Mouse (Mus musculus): Measurements from ENCODE around the gene Snx8.
"Not testable (repeated sequence)": the region's sequence is repeated elsewhere in the genome, so short reads cannot be mapped to it uniquely, and the experiment has no call there.

Snx8 gene

DNA sequence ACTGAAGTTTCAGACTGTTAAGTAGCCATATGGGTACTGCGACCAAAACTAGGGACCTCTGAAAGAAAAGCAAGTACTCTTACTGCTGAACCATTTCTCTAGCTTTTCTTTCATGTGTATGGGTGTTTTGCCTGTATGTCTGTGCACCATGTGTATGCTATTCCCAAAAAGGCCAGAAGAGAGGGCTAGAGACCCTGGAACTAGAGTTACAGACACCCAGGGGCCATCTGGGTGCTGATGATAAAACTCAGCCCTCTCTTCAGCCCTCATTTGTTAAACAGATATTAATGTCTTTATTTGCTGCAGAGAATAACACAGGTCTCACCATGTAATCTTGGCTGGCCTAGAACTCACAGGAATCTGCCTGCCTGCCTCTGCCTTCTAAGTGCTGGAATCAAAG, 4.6 kb downstream of the Snx8 start:
- no peak for DNase-seq (ENCODE audit: low spot score in 2 of 2)

DNA sequence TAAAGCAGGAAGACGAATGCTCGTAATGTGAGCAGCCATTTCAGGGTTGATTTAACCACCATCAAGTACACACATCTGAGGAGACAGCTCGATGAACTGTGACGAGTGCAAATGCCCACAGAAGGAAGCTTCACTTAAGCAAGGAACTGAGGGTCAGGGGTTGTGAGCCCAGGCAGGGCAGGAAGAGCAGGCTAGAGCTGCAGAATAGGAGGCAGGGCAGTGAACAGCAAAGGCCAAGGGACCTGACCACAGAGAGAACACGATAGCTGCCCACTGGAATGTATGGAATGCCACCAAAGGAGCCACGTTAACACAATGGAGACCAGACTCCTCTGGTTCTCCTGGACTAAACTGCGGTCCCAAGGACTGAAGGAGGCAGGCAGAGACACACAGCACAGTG, 5.5 kb downstream of the Snx8 start:
- DNase-seq (ENCODE audit: low spot score in 2 of 2): peak in 1 of 2 experiments; percentile 43

DNA sequence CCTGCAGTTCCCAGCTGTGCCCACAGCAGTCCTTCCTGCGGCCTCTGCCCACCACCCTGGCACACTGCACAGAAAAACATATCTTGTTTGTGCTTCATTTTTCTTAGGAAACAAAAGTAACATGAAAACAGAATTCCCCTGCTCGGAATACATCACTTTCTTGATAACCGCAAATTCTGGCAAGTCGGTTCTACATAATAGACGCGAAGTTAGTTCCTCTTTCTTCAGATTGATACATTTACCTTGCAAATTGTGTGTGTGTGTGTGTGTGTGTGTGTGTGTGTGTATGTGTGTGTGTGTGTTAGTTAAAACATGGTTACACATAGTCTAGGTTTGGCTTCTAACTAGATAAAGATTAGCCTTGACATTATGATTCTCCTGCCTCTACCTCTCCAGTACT, 6.4 kb downstream of the Snx8 start:
- DNase-seq (ENCODE audit: low spot score in 2 of 2): peak in 1 of 2 experiments; percentile 53

DNA sequence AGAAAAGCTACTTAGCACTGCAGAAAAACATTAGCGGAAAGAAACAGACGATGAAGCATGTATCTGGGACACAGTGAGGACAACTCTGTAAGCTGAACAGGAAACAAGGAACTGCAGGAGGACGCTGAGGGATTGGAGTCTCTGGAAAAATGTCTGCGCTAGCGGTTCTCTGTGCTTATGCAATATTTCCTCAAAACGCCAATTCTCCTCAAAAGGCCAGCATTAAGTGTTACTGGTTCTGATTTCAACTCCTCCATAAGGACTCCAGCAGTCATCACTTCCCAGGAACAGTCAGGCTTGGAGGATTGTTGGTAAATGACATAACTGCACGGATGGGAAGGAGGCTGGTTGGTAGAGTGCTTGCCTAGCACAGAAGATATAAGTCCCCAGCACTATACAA, 7.9 kb downstream of the Snx8 start:
- DNase-seq (ENCODE audit: low spot score in 2 of 2): no peak

DNA sequence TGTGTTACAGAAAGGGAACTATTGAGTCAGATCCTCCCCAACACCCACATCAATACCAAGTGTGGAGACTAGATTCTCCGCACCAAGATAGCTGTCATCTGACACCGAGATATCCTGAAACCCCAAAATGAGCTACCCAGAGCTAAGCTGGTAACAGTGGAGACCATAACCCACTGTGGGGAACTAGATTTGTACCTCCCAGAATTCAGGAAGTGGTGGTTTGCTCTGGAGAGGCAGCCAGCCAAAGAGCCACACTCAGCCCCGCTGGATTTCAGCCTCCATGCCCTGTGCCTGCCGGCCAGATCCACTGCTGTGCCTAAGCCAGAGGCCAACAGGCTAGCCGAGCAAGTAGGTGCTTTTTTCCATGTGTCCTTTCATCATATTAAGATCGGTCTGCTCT, 9.8 kb downstream of the Snx8 start:
- no peak for DNase-seq (ENCODE audit: low spot score in 2 of 2)

DNA sequence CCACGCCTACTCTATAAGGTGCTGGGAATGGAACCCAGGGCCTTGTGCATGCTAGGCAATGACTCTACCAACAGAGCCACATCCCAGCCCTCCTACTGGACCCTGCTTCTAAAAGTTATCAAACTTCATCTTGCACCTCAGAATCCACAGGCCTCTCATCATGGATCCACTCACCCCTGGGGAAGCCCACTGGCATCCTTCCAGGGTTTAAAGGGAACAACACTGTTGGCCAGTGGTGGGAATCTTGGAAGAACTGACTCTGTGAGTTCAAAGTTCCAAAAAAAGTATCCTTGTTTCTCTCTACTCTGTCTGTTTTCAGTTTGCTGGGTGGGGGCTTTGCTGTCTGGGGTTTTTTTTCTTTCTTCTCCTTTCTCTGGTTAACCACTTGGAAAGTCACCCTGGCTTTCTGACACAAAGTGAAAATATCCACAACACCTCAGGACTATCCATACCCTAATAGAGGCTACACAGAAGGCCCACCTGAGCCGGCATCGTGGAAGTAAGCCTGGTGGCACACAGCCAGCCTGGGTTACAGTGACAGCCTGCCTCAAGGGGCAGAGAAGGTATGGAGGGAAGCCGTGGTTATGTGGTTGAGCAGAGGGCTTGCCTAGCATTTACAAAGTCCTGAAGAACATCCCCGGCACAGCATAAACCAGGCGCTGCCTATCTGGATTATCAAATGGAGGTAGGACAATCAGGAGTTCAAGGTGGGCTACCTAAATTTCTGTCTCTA, 10.8 kb downstream of the Snx8 start:
- no peak for DNase-seq (ENCODE audit: low spot score in 2 of 2)

DNA sequence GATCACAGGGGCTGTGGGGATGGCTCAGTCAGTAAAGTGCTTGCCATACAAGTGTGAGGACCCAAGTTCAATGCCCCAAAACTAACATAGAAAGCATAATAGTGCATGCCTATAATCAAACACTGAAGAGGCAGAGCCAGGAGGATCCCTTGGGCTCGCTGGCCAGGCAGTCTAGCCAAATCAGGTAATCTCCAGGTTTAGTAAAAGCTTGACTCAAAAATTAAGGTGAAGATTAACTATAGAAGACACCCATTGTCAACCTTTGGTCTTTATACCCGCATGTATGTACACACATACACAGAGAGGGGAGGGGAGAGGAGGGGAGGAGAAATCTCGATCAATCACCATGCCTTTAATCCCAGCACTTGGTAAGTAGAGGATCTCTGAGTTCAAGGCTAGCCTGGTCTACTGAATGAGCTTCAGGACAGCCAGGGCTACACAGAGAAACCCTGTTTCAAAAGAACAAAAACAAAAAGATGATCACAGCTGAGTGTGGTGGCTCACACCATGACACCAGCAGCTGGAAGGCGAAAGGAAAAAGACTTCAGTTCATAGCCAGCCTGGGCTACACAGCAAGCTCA, 13.7 kb downstream of the Snx8 start:
- DNase-seq (ENCODE audit: low spot score in 2 of 2): no peak

DNA sequence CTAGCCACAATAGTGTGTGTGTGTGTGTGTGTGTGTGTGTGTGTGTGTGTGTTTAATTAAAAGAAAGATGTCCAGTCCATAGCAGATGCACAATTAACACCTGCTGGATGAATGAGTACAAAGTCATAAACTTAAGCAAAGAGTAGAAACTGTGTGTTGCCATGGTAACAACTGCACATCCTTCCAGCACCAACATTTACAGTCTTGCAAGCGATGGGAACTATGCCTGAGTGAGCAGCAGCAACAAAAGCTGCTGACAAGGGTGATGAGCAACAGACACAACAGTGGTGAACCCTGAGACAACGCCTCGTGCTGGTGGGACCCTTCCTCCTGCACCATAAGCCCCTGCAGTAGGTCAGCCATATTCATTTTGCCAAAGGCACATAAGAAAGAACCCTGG, 14.8 kb downstream of the Snx8 start:
- peak in 1 of 2 experiments; percentile 48 for DNase-seq (ENCODE audit: low spot score in 2 of 2)

DNA sequence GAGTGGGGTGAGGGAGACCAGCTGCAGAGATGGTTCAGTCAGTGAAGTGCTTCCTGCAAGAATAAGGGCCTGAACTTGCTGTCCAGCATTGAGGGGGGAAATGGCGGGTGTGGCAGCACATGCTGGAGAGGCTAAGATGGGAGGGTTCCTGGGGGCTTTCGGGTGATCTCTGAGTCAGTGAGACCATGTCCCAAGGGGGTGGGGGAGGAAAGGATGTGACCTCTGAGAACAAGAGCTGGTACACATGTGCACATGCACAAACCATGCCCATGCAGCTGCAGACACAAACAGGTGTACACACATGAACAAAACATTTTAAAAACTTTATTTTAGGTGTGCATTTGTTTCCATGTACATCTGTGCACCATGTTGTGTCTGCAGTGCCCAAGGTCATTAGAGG, 15.4 kb downstream of the Snx8 start:
- peak in 1 of 2 experiments; percentile 42 for DNase-seq (ENCODE audit: low spot score in 2 of 2)

DNA sequence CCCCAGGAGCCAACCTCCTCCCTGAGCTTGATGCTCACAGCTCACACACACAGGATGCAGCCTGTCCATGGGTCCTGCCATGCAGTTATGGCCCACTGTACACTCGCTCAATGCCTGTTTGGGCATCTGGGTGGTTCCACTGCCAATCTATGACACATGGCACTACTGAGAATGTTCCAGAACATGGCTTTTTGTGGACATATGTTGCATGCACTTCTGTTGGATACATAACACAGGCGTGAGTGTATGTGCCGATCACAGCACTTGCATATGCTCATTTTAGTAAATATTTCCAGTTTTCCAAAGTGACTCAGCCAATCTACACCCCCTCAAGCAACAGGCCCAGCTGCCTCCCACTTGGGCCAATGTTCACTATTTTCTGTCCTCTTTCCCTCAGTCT, 17.4 kb downstream of the Snx8 start:
- no peak for DNase-seq (ENCODE audit: low spot score in 2 of 2)

DNA sequence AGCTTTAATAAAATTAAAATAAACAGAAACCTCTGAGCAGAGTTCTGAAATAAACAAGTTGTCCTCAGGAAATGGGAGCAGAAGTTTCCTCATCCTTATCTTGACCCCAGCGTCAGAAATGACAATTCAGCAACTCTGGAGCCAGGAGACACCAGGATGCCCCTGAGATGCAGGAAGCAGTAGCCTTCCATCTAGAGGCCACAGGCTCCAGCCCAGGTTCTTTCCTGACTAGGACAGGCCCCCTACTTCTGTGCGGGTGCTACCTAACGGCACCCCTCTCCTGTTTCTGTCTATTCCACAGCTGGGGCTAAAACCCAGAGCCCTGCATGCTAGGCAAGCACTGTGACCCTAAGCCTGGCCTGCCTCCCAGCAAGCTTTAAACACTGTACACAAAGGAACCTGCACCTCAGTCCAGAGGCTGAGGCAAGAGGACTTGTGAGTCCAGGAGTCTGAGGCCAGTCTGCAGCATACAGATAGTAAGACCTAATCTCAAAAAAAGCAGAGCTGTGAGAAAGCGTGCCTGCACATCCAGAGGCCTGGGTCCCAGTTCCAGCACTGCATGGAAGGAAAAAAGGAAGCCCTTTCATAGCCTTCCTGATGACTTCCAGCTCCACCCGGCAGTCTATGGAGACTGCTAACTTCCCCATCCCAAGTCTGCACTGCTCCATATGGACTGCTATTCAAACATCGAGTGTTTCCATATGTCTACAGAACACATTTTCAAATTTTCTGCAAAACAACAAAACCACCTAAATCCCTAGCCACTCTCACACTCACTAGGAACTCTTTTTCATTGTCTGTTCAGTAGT, 18.4 kb downstream of the Snx8 start:
- DNase-seq (ENCODE audit: low spot score in 2 of 2): no peak

DNA sequence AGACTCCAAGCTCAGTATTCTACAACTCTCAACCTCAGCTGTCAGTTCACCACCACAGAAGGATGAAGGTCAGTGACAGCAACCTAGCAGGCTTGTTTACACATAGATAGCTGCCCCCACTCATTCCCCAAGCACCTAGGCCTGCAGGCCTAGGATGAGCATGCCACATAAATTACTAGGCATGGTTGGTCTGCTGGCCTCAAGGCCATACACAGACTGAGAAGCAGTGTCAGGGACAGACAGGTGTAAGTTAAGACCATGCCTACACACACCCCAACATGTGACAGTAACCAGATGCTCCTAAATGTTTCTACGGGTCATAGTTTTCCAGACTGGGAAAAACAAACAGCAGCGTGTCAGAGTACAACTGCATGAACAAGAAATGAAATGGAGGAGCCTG, 19.6 kb downstream of the Snx8 start:
- no peak for DNase-seq (ENCODE audit: low spot score in 2 of 2)

DNA sequence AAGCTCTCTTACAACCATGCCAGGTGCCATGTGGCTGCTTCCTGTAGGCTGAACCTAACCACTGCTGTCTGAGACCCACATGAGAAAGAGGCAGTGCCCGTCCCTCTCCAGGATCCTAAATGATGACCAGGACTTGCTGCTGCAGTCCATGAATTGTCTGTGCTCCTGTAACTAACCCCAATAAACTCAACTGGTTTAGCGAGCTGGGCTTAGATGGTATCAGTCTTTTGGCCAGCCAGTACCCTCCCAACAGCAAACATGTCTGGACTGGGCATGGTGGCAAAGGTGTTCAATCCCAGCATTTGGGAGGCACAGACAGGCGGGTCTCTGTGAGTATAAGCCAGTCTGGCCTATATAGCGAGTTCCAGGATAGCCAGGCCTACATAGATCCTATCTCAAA, 20.1 kb downstream of the Snx8 start:
- no peak for DNase-seq (ENCODE audit: low spot score in 2 of 2)

DNA sequence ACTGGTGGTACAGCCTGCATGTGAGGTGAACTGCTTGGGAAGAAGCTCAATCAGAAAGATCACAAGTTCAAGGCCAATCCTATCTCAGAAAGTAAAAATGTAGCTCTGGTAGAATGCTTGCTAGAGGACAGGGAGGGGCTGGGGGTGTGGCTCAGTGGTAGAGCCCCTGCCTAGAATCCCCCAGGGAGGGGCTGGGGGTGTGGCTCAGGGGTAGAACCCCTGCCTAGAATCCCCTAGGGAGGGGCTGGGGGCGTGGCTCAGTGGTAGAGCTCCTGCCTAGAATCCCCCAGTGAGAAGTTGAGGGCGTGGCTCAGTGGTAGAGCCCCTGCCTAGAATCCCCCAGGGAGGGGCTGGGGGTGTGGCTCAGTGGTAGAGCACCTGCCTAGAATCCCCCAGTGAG, 20.9 kb downstream of the Snx8 start:
- not testable (repeated sequence) for DNase-seq (ENCODE audit: low spot score in 2 of 2)

DNA sequence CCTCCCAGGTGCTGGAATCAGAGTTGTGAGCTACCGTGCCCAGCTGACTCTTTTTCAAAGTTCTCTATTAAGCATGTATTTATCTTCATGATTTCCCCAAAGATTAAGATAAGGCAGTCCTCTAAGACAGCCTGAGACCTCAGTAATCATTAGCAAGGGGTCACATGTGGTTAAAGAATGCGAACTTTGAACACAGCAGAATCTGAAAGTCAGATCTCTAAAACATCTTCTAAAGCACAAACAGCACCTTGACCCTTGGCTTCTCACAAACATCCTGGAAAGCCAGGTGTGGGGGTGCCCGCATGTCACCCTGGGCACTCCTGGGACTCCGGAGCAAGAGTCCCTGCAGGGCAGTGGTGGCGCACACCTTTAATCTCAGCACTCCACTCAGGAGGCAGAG, 24.6 kb downstream of the Snx8 start:
- no peak for DNase-seq (ENCODE audit: low spot score in 2 of 2)

DNA sequence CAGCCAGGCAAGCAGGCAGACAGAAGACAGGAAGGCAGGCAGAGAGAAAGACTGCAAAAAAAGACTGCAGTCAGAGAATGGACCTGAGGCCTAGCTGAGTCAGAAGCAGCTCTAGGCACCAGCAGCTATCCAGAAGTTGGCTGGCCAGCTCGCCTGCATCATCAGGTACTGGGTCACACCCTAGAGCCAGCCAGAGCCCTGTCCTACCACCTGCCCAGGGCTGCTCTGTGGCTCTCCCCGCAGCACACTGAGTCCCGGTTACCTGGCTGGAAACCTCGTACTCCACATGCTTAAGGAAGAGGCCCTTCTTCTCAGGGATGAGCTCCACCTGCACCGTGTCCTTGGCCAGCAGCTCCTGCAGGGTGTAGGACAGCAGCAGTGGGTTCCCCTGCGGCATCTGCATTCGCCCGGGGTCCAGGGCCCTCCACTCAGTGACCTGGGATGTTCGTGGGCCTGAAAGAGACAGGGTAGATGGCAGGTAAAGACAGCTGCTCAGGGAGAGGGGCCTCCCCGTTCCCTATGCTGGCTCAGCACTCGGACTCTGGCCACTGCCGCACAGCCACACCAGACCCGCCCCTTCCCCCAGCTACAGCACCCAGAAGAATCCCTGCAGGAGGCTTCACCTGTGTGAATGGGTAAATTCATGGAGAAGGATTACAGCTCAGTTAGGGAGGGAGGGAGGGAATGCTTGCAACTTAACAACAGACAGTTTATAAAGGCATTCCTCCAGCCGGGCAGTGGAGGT, 29.0 kb downstream of the Snx8 start:
- no peak for DNase-seq (ENCODE audit: low spot score in 2 of 2)

DNA sequence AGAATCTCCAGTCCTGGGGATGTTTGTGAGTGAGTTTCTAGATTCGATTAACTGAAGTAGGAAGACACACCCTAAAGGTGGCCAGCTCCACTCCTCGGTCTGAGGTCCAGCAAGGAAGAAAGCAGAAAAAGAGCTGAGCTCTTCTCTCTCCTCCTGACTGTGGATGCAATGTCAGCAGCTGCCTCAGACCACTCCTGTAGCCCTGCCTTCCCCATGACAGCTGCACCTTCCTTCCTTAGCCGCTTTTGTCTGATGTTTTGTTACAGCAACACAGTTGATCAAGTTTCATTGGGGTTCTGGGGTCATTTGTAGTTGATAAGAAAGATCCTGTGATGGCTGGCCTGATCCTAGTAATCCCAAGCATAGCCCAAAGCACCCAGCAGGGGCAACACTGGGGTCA, 31.6 kb downstream of the Snx8 start:
- DNase-seq (ENCODE audit: low spot score in 2 of 2): no peak

DNA sequence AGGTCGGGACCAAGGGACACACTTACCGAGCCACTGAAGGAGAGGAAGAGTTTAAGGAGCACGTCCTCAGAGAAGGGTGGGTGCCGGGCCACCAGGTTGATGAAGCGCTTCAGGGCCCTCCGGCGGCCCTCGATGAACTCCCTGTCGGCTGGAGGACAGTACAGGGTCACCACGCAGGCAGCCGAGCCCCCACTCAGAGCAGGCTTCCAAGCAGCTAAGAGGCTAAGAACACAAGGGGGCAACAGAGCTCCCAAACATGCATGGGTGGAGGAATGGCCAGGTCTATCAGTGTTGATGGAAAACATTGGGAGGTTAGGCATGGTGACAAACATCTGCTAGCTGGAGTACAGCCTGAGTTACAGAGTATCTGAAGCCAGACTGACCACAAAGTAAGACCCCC, 33.1 kb downstream of the Snx8 start:
- no peak for DNase-seq (ENCODE audit: low spot score in 2 of 2)

DNA sequence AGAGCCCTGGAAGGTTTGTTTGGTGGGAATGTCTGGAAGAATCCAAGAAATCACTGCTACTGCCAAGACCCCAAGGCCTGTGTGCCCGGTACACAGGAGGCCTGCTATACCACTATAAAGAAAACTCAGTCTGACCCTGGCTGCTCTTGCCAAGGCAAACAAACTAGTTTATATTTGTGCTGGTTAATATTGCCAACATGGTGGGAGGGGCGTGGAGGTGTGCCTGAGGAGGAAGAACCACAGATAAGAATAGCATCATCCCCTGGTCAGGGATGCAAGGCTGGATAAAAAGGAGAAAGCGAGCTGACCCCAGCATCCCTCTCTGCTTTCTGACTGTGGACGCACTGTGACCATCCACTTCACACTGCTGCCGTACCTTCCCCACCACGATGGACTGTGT, 36.7 kb downstream of the Snx8 start:
- no peak for DNase-seq (ENCODE audit: low spot score in 2 of 2)

DNA sequence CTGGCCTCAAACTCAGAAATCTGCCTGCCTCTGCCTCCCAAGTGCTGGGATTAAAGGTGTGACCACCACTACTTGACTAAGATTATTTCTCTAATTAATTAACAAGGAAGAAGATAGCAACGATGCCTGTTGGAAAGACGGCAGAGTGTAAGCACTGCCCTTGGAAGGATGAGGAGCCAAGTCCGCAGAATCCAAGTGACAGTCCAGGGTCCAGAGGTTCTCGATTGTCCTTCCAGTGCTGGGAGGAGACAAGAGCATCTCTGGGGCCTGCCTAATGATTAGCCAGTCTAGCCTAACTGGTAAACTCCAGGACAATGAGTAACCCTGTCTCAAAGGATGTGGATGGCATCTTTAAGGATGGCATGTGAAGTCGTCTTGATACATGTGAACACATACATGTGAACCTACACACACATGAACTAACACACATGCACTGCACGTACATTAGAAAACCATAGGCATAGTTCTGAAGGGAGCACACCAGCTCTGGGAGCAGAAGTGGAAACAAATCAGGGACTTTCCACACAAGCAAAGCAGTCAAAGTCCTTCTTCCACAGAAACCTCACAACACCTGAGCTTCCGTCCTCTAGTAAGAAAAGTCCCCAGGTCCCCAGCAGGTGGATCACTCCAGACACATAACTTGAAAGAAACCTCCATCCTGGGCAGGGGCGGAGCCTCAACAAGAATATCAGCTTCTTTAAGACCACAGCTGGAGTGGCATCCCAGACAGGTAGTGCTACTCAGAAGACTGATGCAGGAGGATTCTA, 38.1 kb downstream of the Snx8 start:
- DNase-seq (ENCODE audit: low spot score in 2 of 2): no peak

DNA sequence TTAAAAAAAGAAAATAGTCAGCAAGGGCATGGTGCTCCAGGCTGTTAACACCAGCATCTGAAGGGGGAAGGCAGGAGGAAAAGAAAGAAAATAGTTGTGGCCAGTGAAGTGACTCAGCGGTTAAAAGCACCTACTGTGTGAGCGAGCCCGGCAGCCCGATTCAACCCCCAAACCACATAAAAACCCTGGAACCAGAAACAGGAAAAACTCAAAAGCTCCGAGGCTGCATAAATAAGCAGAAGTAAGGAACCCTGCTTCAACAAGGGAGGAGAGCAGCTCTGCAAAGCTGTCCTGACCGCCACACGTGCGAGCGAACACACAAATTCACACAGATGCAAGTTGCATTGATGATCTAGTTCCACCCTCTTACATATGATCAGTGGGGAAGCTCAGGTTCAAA, 39.2 kb downstream of the Snx8 start:
- DNase-seq (ENCODE audit: low spot score in 2 of 2): no peak

DNA sequence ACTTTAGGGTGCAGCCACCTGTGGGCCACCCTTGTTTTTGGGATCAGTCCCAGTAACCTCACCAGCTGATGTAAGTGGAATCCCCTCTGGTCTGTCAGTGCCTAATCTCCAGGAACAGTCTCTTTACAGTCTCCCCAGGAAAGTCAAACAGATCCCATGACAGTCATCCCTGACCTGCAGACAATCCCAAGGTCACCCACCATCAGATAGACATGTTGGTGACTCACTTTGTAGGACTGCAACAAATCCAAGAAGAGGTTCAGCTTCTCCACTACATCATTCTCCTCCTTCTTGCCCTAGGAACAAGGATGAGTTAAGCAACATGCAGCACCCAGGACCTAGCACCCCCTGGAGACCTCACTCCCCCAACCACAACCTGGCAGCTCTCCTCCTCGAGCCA, 43.0 kb downstream of the Snx8 start:
- no peak for DNase-seq (ENCODE audit: low spot score in 2 of 2)
